Mouse (Mus musculus) left cerebral cortex, postnatal 10 days (tissue): ENCODE results near the gene Otogl. TPM values are rescaled to one million over a fixed set of nuclear protein-coding genes. Genes with fewer than 3 reads are reported as not detected.
"Not testable (repeated sequence)": the region's sequence is repeated elsewhere in the genome, so short reads cannot be mapped to it uniquely, and the experiment has no call there.

Experiments used
- DNase-seq, 2 experiments: peaks; one replicate each; pipeline ENCODE4 v3.0.0; 2021 to 2022; ENCODE audit warnings: low spot score in 2 of 2, mixed read lengths in 1 of 2; ENCODE audit errors: extremely low spot score in 1 of 2
- intact Hi-C: fragments of 180-260 bp; cut with DNase I; formaldehyde crosslinking; loops from one replicate; pipeline ENCODE4 v1.15.1; 2025
- total RNA-seq, 2 experiments: library from RNA; stranded (reverse); gene quantifications; 2 replicates each; pipeline ENCODE4 v1.2.3; 2021

Otogl gene
- total RNA-seq, 2 experiments from 2014 or later, result 0.43 to 0.45 TPM

GRCm38 (mm10) chr10:107844906-107845305, 67.0 kb downstream of the Otogl start:
- intact Hi-C loops, result no loop called here
- DNase-seq, result no peak

- intact Hi-C loops, result no loop called here
- DNase-seq, result no peak
These were observed 77.3 kb downstream of the Otogl start for GRCm38 (mm10) chr10:107834452-107835239.

- no peak for DNase-seq
- intact Hi-C loops, result no loop called here
These were observed 82.8 kb downstream of the Otogl start for GRCm38 (mm10) chr10:107829151-107829550.

GRCm38 (mm10) chr10:107813814-107814483, 98.0 kb downstream of the Otogl start:
- DNase-seq, result no peak
- intact Hi-C loops, result no loop called here

- intact Hi-C loops, result no loop called here
- no peak for DNase-seq
These were observed 101.1 kb downstream of the Otogl start for GRCm38 (mm10) chr10:107810649-107811398.

- DNase-seq, result no peak
- intact Hi-C loops, result no loop called here
These were observed 106.7 kb downstream of the Otogl start for GRCm38 (mm10) chr10:107805203-107805602.

GRCm38 (mm10) chr10:107804285-107804684, 107.6 kb downstream of the Otogl start:
- intact Hi-C loops, result loop anchor here (5.0 kb wide), 1 partner anchor 118 kb away; no protein-coding TSS in a partner anchor

GRCm38 (mm10) chr10:107799671-107800353, 112.1 kb downstream of the Otogl start:
- intact Hi-C loops, result loop anchor here (5.0 kb wide), 1 partner anchor 122 kb away; no protein-coding TSS in a partner anchor
- peak; percentile 32 to 50 for DNase-seq

More at GRCm38 (mm10) chr10:107804285-107804684, 107.6 kb downstream of the Otogl start:
- DNase-seq, result not testable (repeated sequence)

- intact Hi-C loops, result no loop called here
- no peak for DNase-seq
These were observed 116.8 kb downstream of the Otogl start for GRCm38 (mm10) chr10:107794812-107795756.

GRCm38 (mm10) chr10:107792491-107792890, 119.4 kb downstream of the Otogl start:
- intact Hi-C loops, result no loop called here
- DNase-seq, result no peak

- intact Hi-C loops, result no loop called here
- DNase-seq, result no peak
These were observed 132.4 kb downstream of the Otogl start for GRCm38 (mm10) chr10:107779548-107779947.

- DNase-seq, result no peak
- intact Hi-C loops, result no loop called here
These were observed 152.3 kb downstream of the Otogl start for GRCm38 (mm10) chr10:107759624-107760023.

GRCm38 (mm10) chr10:107753471-107753870, 158.5 kb downstream of the Otogl start:
- no peak for DNase-seq
- intact Hi-C loops, result no loop called here

- peak; percentile 25 to 30 for DNase-seq
- intact Hi-C loops, result no loop called here
These were observed 159.4 kb downstream of the Otogl start for GRCm38 (mm10) chr10:107752351-107753143.

- DNase-seq, result no peak
- intact Hi-C loops, result no loop called here
These were observed 160.0 kb downstream of the Otogl start for GRCm38 (mm10) chr10:107751944-107752343.

GRCm38 (mm10) chr10:107747566-107747965, 164.4 kb downstream of the Otogl start:
- intact Hi-C loops, result no loop called here
- DNase-seq, result peak in 1 of 2 experiments; percentile 29

GRCm38 (mm10) chr10:107746717-107747116, 165.2 kb downstream of the Otogl start:
- intact Hi-C loops, result no loop called here
- no peak for DNase-seq
